Mouse (Mus musculus) activated CD4-positive, CD25-positive, alpha-beta regulatory T cell, adult 9 weeks (primary cell): ENCODE results near the gene Il17f. TPM values are rescaled to one million over a fixed set of nuclear protein-coding genes. Genes with fewer than 3 reads are reported as not detected.

Experiments used
- polyA plus RNA-seq: library from polyadenylated mRNA; unstranded; fragments of 100-300 nt; shearing (Covaris generic); gene quantifications from one replicate; pipeline ENCODE4 v1.2.1, GENCODE M21; 2017

The Il17f gene
- not detected for polyA plus RNA-seq

DNA sequence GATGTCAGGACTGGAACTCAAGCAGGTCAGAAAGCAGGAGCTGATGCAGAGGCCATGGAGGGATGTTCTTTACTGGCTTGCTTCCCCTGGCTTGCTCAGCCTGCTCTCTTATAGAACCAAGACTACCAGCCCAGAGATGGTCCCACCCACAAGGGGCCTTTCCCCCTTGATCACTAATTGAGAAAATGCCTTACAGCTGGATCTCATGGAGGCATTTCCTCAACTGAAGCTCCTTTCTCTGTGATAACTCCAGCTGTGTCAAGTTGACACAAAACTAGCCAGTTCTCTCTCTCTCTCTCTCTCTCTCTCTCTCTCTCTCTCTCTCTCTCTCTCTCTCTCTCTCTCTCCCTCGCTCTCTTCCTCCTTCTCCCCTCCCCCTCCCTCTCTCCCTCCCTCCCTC is at the start of gene Il17f:
Gene Il17f, minus strand, starts transcription at position 101 of the 400 bp plus-strand sequence.

DNA sequence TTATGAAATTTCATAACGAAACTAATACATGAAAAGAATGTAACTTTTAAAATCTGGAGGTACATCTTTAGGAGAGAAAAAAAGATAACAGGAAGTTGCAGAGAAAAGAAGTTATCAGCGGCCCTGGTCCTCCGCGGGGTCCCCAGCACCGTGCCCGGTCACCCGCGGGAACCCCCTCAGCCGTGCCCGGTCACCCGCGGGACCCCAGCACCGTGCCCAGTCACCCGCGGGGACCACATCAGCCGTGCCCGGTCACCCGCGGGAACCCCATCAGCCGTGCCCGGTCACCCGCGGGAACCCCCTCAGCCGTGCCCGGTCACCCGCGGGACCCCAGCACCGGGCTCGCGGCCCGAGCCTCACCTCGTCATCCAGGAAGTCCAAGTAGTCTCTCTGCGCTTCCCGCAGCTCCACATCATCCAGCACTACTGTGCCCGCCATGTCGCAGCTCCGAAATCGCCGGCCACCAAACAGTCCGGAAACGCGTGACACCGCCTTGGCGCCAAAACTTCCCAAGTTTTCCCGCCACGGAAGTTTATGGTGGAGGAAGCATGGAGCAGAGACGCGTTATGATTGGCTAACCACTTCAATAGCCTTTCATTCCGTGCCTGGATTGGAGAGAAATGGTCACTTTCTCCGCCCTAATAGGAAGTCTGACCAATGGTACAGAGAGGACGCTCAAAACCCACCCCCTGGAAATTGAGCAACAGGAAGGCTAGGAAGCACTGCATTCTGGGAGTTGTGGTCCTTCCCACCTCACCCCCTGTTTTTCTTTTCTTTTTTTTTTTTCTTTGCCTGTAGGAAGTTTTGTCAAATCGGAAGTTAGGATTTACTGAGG is 29.6 kb upstream of the Il17f start, which contains the start of gene Mcm3:
Gene Mcm3, minus strand, starts transcription at position 542 of the 835 bp plus-strand sequence.

GRCm38 (mm10) chr1:20730903-20731302 is 59.5 kb downstream of the Il17f start, which contains the start of gene Il17a:
Il17a (plus strand) TSS chr1:20730905.

Other genes with a start within 250 kb of the Il17f start
- gene Pkhd1, start 172.6 kb downstream of the Il17f start, polyA plus RNA-seq: not detected
- not detected for gene Il17a, start 59.7 kb downstream of the Il17f start, polyA plus RNA-seq
- gene Mcm3, start 29.7 kb upstream of the Il17f start, polyA plus RNA-seq: 72.6 TPM
- 9.1 TPM for gene Paqr8, start 100.0 kb upstream of the Il17f start, polyA plus RNA-seq
- gene Efhc1, start 161.0 kb upstream of the Il17f start, polyA plus RNA-seq: 0.46 TPM